Mouse (Mus musculus): ENCODE measurements at regions not wholly inside any gene's neighbourhood (a gene's known extent, or its start where the extent isn't known, plus 50 kb on each side); places are given as distances from the start of the nearest gene placed in this dataset.

- no peak for DNase-seq (ENCODE audit: low spot score in 2 of 2)
Observed at GRCm38 (mm10) chr1:185836632-185837281, 280.4 kb downstream of the Lyplal1 start.

- DNase-seq (ENCODE audit: low spot score in 2 of 2), result no peak
Observed at GRCm38 (mm10) chr1:185842481-185842880, 274.6 kb downstream of the Lyplal1 start.

GRCm38 (mm10) chr1:185847161-185847560, 269.9 kb downstream of the Lyplal1 start:
- DNase-seq (ENCODE audit: low spot score in 2 of 2), result no peak

- no peak for DNase-seq (ENCODE audit: low spot score in 2 of 2)
Observed at GRCm38 (mm10) chr1:185850590-185850989, 266.5 kb downstream of the Lyplal1 start.

GRCm38 (mm10) chr1:185851262-185851893, 265.7 kb downstream of the Lyplal1 start:
- no peak for DNase-seq (ENCODE audit: low spot score in 2 of 2)

GRCm38 (mm10) chr1:185861692-185862091, 255.4 kb downstream of the Lyplal1 start:
- DNase-seq (ENCODE audit: low spot score in 2 of 2), result no peak

- peak in 1 of 2 experiments; percentile 25 for DNase-seq (ENCODE audit: low spot score in 2 of 2)
Observed at GRCm38 (mm10) chr1:185865945-185866344, 251.2 kb downstream of the Lyplal1 start.

- DNase-seq (ENCODE audit: low spot score in 2 of 2), result no peak
Observed at GRCm38 (mm10) chr1:185866612-185867011, 250.5 kb downstream of the Lyplal1 start.

GRCm38 (mm10) chr1:185867018-185867417, 250.1 kb downstream of the Lyplal1 start:
- DNase-seq (ENCODE audit: low spot score in 2 of 2), result no peak

- no peak for DNase-seq (ENCODE audit: low spot score in 2 of 2)
Observed at GRCm38 (mm10) chr1:185868721-185869120, 248.4 kb downstream of the Lyplal1 start.

GRCm38 (mm10) chr1:185887031-185887430, 230.1 kb downstream of the Lyplal1 start:
- DNase-seq (ENCODE audit: low spot score in 2 of 2), result no peak

- no peak for DNase-seq (ENCODE audit: low spot score in 2 of 2)
Observed at GRCm38 (mm10) chr1:185891814-185892213, 225.3 kb downstream of the Lyplal1 start.

GRCm38 (mm10) chr1:185893421-185893820, 223.7 kb downstream of the Lyplal1 start:
- DNase-seq (ENCODE audit: low spot score in 2 of 2), result no peak

- DNase-seq (ENCODE audit: low spot score in 2 of 2), result peak; percentile 7 to 25
Observed at GRCm38 (mm10) chr1:185898475-185898874, 218.6 kb downstream of the Lyplal1 start.

GRCm38 (mm10) chr1:185900316-185900715, 216.8 kb downstream of the Lyplal1 start:
- no peak for DNase-seq (ENCODE audit: low spot score in 2 of 2)

GRCm38 (mm10) chr1:185902395-185902794, 214.7 kb downstream of the Lyplal1 start:
- DNase-seq (ENCODE audit: low spot score in 2 of 2), result no peak

GRCm38 (mm10) chr1:185905666-185906065, 211.4 kb downstream of the Lyplal1 start:
- peak in 1 of 2 experiments; percentile 22 for DNase-seq (ENCODE audit: low spot score in 2 of 2)

- DNase-seq (ENCODE audit: low spot score in 2 of 2), result no peak
Observed at GRCm38 (mm10) chr1:185915579-185915978, 201.5 kb downstream of the Lyplal1 start.

- no peak for DNase-seq (ENCODE audit: low spot score in 2 of 2)
Observed at GRCm38 (mm10) chr1:185918663-185919062, 198.4 kb downstream of the Lyplal1 start.

- no peak for DNase-seq (ENCODE audit: low spot score in 2 of 2)
Observed at GRCm38 (mm10) chr1:185923723-185924122, 193.4 kb downstream of the Lyplal1 start.

GRCm38 (mm10) chr1:185929000-185929399, 188.1 kb downstream of the Lyplal1 start:
- DNase-seq (ENCODE audit: low spot score in 2 of 2), result no peak

- DNase-seq (ENCODE audit: low spot score in 2 of 2), result no peak
Observed at GRCm38 (mm10) chr1:185929761-185930160, 187.3 kb downstream of the Lyplal1 start.

- no peak for DNase-seq (ENCODE audit: low spot score in 2 of 2)
Observed at GRCm38 (mm10) chr1:185933623-185934022, 183.5 kb downstream of the Lyplal1 start.

Data from urinary bladder, postnatal 36 days (tissue).